Mouse (Mus musculus) CH12.LX (cell line): ENCODE data around the gene Pfkfb4. TPM values are rescaled to one million over a fixed set of nuclear protein-coding genes. Genes with fewer than 3 reads are reported as not detected.

Experiments
- DNase-seq: peaks from one replicate; pipeline ENCODE4 v3.0.0-alpha.2; 2013; ENCODE audit errors: extremely low read depth
- H3K27ac ChIP-seq: 2 replicates; pipeline ENCODE4 v1.5.1; 2012; ENCODE audit warnings: low read depth, mild to moderate bottlenecking, control low read depth, moderate library complexity; ENCODE audit not compliant: insufficient read depth
- H3K27me3 ChIP-seq: replicated peaks from 2 replicates; pipeline ENCODE3; 2012; ENCODE audit warnings: inconsistent platforms
- H3K36me3 ChIP-seq, 2 experiments: replicated peaks in 1 of 2; 2 replicates each; pipeline versions ENCODE3 to v1.6.1; 2012; ENCODE audit warnings: inconsistent platforms in 1 of 2, low read length in 1 of 2, mild to moderate bottlenecking in 1 of 2, mixed read lengths in 1 of 2, moderate library complexity in 1 of 2; ENCODE audit not compliant: control insufficient read depth in 1 of 2, insufficient read depth in 1 of 2
- H3K4me1 ChIP-seq, 2 experiments: 2 replicates each; pipeline ENCODE4 v1.6.1; 2012; ENCODE audit warnings: inconsistent platforms in 1 of 2, moderate library complexity in 1 of 2; ENCODE audit not compliant: insufficient read depth in 2 of 2, control insufficient read depth in 1 of 2
- H3K4me2 ChIP-seq: 2 replicates; pipeline ENCODE4 v1.6.1; 2012; ENCODE audit warnings: low read depth, mild to moderate bottlenecking, control low read depth; ENCODE audit not compliant: poor library complexity, insufficient read depth, severe bottlenecking
- H3K4me3 ChIP-seq, 3 experiments: fragments of 150-350 bp in 1 of 3; sonication (generic) in 1 of 3; replicated peaks in 1 of 3; 2 replicates each; pipeline versions ENCODE3 to v1.5.1; 2011 to 2012; ENCODE audit warnings: low read depth in 2 of 3, low read length in 2 of 3, mild to moderate bottlenecking in 2 of 3, moderate library complexity in 2 of 3, control low read depth in 1 of 3, improper control_type of control experiment in 1 of 3, inconsistent platforms in 1 of 3, mixed read lengths in 1 of 3; ENCODE audit not compliant: poor library complexity in 1 of 3
- H3K79me2 ChIP-seq: replicated peaks from 2 replicates; pipeline ENCODE4 v1.6.1; 2012; ENCODE audit warnings: mild to moderate bottlenecking, moderate library complexity; ENCODE audit not compliant: control insufficient read depth, poor library complexity, insufficient read depth, severe bottlenecking; ENCODE audit errors: extremely low read depth
- H3K9ac ChIP-seq: 2 replicates; pipeline ENCODE4 v1.6.1; 2012; ENCODE audit warnings: low read depth, mild to moderate bottlenecking, control low read depth, moderate library complexity; ENCODE audit not compliant: insufficient read depth
- H3K9me3 ChIP-seq: replicated peaks from 2 replicates; pipeline ENCODE3; 2012; ENCODE audit warnings: low read length, inconsistent platforms, mixed read lengths
- BHLHE40 ChIP-seq: IDR thresholded peaks from 2 replicates; pipeline ENCODE4 v1.6.1; 2011; ENCODE audit warnings: mild to moderate bottlenecking, low read depth, low read length, improper control_type of control experiment
- CHD1 ChIP-seq: IDR thresholded peaks from 2 replicates; pipeline ENCODE4 v1.6.1; 2012; ENCODE audit warnings: low read depth, low read length, improper control_type of control experiment, inconsistent platforms
- CHD2 ChIP-seq: IDR thresholded peaks from 2 replicates; pipeline ENCODE4 v1.6.1; 2011; ENCODE audit warnings: low read length, improper control_type of control experiment
- ELF1 ChIP-seq: IDR thresholded peaks from 2 replicates; pipeline ENCODE4 v1.6.1; 2014; ENCODE audit warnings: low read depth, mild to moderate bottlenecking, inconsistent platforms, low read length, improper control_type of control experiment
- EP300 ChIP-seq: IDR thresholded peaks from 2 replicates; pipeline ENCODE4 v1.6.1; 2011; ENCODE audit warnings: low read length, improper control_type of control experiment
- ETS1 ChIP-seq: conservative IDR thresholded peaks from 2 replicates; pipeline ENCODE4 v1.6.1; 2012; ENCODE audit warnings: low read depth, mild to moderate bottlenecking, inconsistent platforms, low read length, improper control_type of control experiment, moderate library complexity
- GABPA ChIP-seq: IDR thresholded peaks from 2 replicates; pipeline ENCODE4 v1.6.1; 2012; ENCODE audit warnings: low read depth, low read length, improper control_type of control experiment, inconsistent platforms; ENCODE audit not compliant: insufficient replicate concordance
- HCFC1 ChIP-seq: IDR thresholded peaks from 2 replicates; pipeline ENCODE4 v1.6.1; 2012; ENCODE audit warnings: low read depth, mild to moderate bottlenecking, inconsistent platforms, low read length, improper control_type of control experiment
- IRF4 ChIP-seq: IDR thresholded peaks from 2 replicates; pipeline ENCODE4 v1.6.1; 2014; ENCODE audit warnings: low read depth, mild to moderate bottlenecking, inconsistent platforms, low read length, improper control_type of control experiment
- JUN ChIP-seq: IDR thresholded peaks from 2 replicates; pipeline ENCODE4 v1.6.1; 2011; ENCODE audit warnings: low read depth, mild to moderate bottlenecking, low read length, improper control_type of control experiment, moderate library complexity; ENCODE audit not compliant: insufficient read depth
- KAT2A ChIP-seq: IDR thresholded peaks from 2 replicates; pipeline ENCODE4 v1.6.1; 2012; ENCODE audit warnings: low read length, improper control_type of control experiment, inconsistent platforms; ENCODE audit not compliant: insufficient replicate concordance
- MAFK ChIP-seq: IDR thresholded peaks from 2 replicates; pipeline ENCODE4 v1.6.1; 2011; ENCODE audit warnings: low read length, improper control_type of control experiment; ENCODE audit not compliant: insufficient replicate concordance
- MAX ChIP-seq: IDR thresholded peaks from 2 replicates; pipeline ENCODE4 v1.6.1; 2011; ENCODE audit warnings: low read length, improper control_type of control experiment
- MXI1 ChIP-seq: IDR thresholded peaks from 2 replicates; pipeline ENCODE4 v1.6.1; 2011; ENCODE audit warnings: mild to moderate bottlenecking, low read depth, low read length, improper control_type of control experiment
- MYC ChIP-seq: IDR thresholded peaks from 2 replicates; pipeline ENCODE4 v1.6.1; 2011; ENCODE audit warnings: low read depth, mild to moderate bottlenecking, improper control_type of control experiment, low read length
- RCOR1 ChIP-seq: conservative IDR thresholded peaks from 2 replicates; pipeline ENCODE4 v1.6.1; 2012; ENCODE audit warnings: low read depth, mild to moderate bottlenecking, inconsistent platforms, low read length, improper control_type of control experiment
- SIN3A ChIP-seq: IDR thresholded peaks from 2 replicates; pipeline ENCODE4 v1.6.1; 2012; ENCODE audit warnings: low read length, improper control_type of control experiment, inconsistent platforms
- SMC3 ChIP-seq: IDR thresholded peaks from 2 replicates; pipeline ENCODE4 v1.6.1; 2011; ENCODE audit warnings: low read depth, low read length, improper control_type of control experiment
- ZC3H11A ChIP-seq: IDR thresholded peaks from 2 replicates; pipeline ENCODE4 v1.6.1; 2012; ENCODE audit warnings: low read depth, mild to moderate bottlenecking, inconsistent platforms, low read length, improper control_type of control experiment
- ZKSCAN1 ChIP-seq: IDR thresholded peaks from 2 replicates; pipeline ENCODE4 v1.6.1; 2012; ENCODE audit warnings: low read depth, inconsistent platforms, low read length, improper control_type of control experiment, borderline replicate concordance
- ZMIZ1 ChIP-seq: IDR thresholded peaks from 2 replicates; pipeline ENCODE4 v1.6.1; 2012; ENCODE audit warnings: low read depth, mild to moderate bottlenecking, inconsistent platforms, low read length, improper control_type of control experiment
- ZNF384 ChIP-seq: IDR thresholded peaks from 2 replicates; pipeline ENCODE4 v1.6.1; 2012; ENCODE audit warnings: low read depth, low read length, improper control_type of control experiment, inconsistent platforms
- dilution Hi-C: fragments of 300-500 bp; cut with MboI; formaldehyde crosslinking; loops from 2 replicates; pipeline ENCODE4 v1.14.3; 2020; ENCODE audit warnings: low sequenced_read_pairs; ENCODE audit not compliant: extremely low pct_unique_long_range_greater_than_20kb, extremely low pct_ligation_motif_present
- in situ Hi-C: fragments of 300-500 bp; cut with MboI; formaldehyde crosslinking; loops from 3 replicates; pipeline ENCODE4 v1.14.3; 2019; ENCODE audit warnings: low sequenced_read_pairs, low pct_ligation_motif_present, low pct_unique_long_range_greater_than_20kb, mixed read lengths
- polyA plus RNA-seq: library from polyadenylated mRNA; unstranded; fragments of >175 nt; gene quantifications from 2 replicates; pipeline ENCODE4 v1.2.1, GENCODE M21; 2012; ENCODE audit warnings: low read depth; ENCODE audit not compliant: insufficient read length
- total RNA-seq, 2 experiments: library from RNA; depleted of rRNA; stranded (reverse); fragments of 300-350 nt in 1 of 2; fragments of >200 nt in 1 of 2; gene quantifications; 2 replicates each; pipeline ENCODE4 v1.2.3; 2012 to 2014

The Pfkfb4 gene
- total and polyA plus RNA-seq, 3 experiments, result 5.1 to 6.7 (median 5.9) TPM

- Histone ChIP-seq H3K79me2 (no peaks in the 10 kb centered on the region), H3K27me3 (no peaks in the 10 kb centered on the region), H3K9ac (no peak overlapping the region), H3K9me3 (no peaks in the 10 kb centered on the region), H3K4me2 (no peak overlapping the region), H3K4me3 (no peak overlapping the region), H3K4me1 (peaks cover 0 to 28% of the 10 kb centered on the region in 2 experiments; a peak in 2 of 4 replicates), H3K27ac (no peak overlapping the region), H3K36me3 (peaks cover 0 to 11% of the 10 kb centered on the region in 2 experiments)
- no peak for DNase-seq
- TF ChIP-seq BHLHE40, result 0 out of 2 replicates have a peak, but pooled peaks have one; percentile 38
- no peak for TF ChIP-seq KAT2A
- in situ Hi-C loops, result no loop called here
- dilution Hi-C loops, result no loop called here
Measured at GRCm38 (mm10) chr9:108983209-108983608, 8.4 kb upstream of the Pfkfb4 start.

GRCm38 (mm10) chr9:108985710-108986109, 5.9 kb upstream of the Pfkfb4 start, which contains the start of gene Ucn2:
Gene Ucn2, plus strand, starts transcription at chr9:108986010.
- no peak within 1 kb of the TSS for H3K4me3 ChIP-seq
- TF ChIP-seq ZMIZ1, result no peak
- TF ChIP-seq SMC3, result no peak
- no peak for TF ChIP-seq KAT2A
- TF ChIP-seq EP300, result no peak
- no peak for TF ChIP-seq CHD1
- TF ChIP-seq RCOR1, result no peak
- no peak for TF ChIP-seq MAX
- TF ChIP-seq MAFK, result no peak
- no peak for TF ChIP-seq ZNF384
- no peak for TF ChIP-seq CHD2
- no peak for TF ChIP-seq BHLHE40
- TF ChIP-seq MXI1, result no peak
- TF ChIP-seq ZC3H11A, result no peak
- TF ChIP-seq, all 38 proteins: peak for 0
- H3K4me2 ChIP-seq, result no peak within 1 kb of the TSS
- H3K4me1 ChIP-seq, result peaks cover 9 to 50% of the 10 kb centered on the region in 2 experiments; a peak in 3 of 4 replicates
- no peak within 1 kb of the TSS for H3K9ac ChIP-seq
- H3K36me3 ChIP-seq, result peaks cover 0 to 11% of the 10 kb centered on the region in 2 experiments
- DNase-seq, result no peak
- no peak within 1 kb of the TSS for H3K27ac ChIP-seq
- dilution Hi-C loops (no loop called here), in situ Hi-C loops (no loop called here)
- H3K79me2 ChIP-seq, result no peaks in the 10 kb centered on the region
- H3K9me3 ChIP-seq, result no peaks in the 10 kb centered on the region
- H3K27me3 ChIP-seq, result no peaks in the 10 kb centered on the region

- TF ChIP-seq MAFK (no peak), JUN (no peak), ZC3H11A (no peak), RCOR1 (no peak), ELF1 (no peak), ETS1 (no peak), ZNF384 (no peak), SIN3A (no peak), ZKSCAN1 (no peak), CHD2 (no peak), EP300 (no peak), HCFC1 (no peak), SMC3 (no peak), KAT2A (no peak), GABPA (no peak), ZMIZ1 (no peak), MYC (no peak), IRF4 (no peak)
- Histone ChIP-seq H3K4me3 (no peak overlapping the region), H3K79me2 (no peaks in the 10 kb centered on the region), H3K9ac (no peak overlapping the region), H3K27ac (no peak overlapping the region), H3K9me3 (no peaks in the 10 kb centered on the region), H3K4me1 (peaks cover 12 to 44% of the 10 kb centered on the region in 2 experiments), H3K36me3 (peaks cover 0 to 8% of the 10 kb centered on the region in 2 experiments), H3K27me3 (no peaks in the 10 kb centered on the region), H3K4me2 (no peak overlapping the region)
- in situ Hi-C loops (no loop called here), dilution Hi-C loops (no loop called here)
- no peak for DNase-seq
Measured at GRCm38 (mm10) chr9:108987704-108988350, 3.8 kb upstream of the Pfkfb4 start.
